Mouse (Mus musculus): ENCODE measurements around the gene Hydin.

Hydin gene

GRCm38 (mm10) chr8:110440528-110440927 lies 173.8 kb downstream of the Hydin start:
- no peak for DNase-seq (ENCODE audit: extremely low spot score, low spot score)

- no peak for DNase-seq (ENCODE audit: extremely low spot score, low spot score)
Observed at GRCm38 (mm10) chr8:110444276-110444675, 177.5 kb downstream of the Hydin start.

GRCm38 (mm10) chr8:110450463-110450862 lies 183.7 kb downstream of the Hydin start:
- DNase-seq (ENCODE audit: extremely low spot score, low spot score): no peak

GRCm38 (mm10) chr8:110454466-110454865 lies 187.7 kb downstream of the Hydin start:
- no peak for DNase-seq (ENCODE audit: extremely low spot score, low spot score)

- no peak for DNase-seq (ENCODE audit: extremely low spot score, low spot score)
Observed at GRCm38 (mm10) chr8:110457424-110457823, 190.6 kb downstream of the Hydin start.

GRCm38 (mm10) chr8:110462627-110463208 lies 195.9 kb downstream of the Hydin start:
- no peak for DNase-seq (ENCODE audit: extremely low spot score, low spot score)

- DNase-seq (ENCODE audit: extremely low spot score, low spot score): no peak
Observed at GRCm38 (mm10) chr8:110463773-110464460, 197.1 kb downstream of the Hydin start.

GRCm38 (mm10) chr8:110465606-110466005 lies 198.8 kb downstream of the Hydin start:
- DNase-seq (ENCODE audit: extremely low spot score, low spot score): no peak

- DNase-seq (ENCODE audit: extremely low spot score, low spot score): no peak
Observed at GRCm38 (mm10) chr8:110477256-110477655, 210.5 kb downstream of the Hydin start.

- DNase-seq (ENCODE audit: extremely low spot score, low spot score): no peak
Observed at GRCm38 (mm10) chr8:110478576-110478975, 211.8 kb downstream of the Hydin start.

- DNase-seq (ENCODE audit: extremely low spot score, low spot score): no peak
Observed at GRCm38 (mm10) chr8:110479401-110479800, 212.6 kb downstream of the Hydin start.

- DNase-seq (ENCODE audit: extremely low spot score, low spot score): peak; percentile 30
Observed at GRCm38 (mm10) chr8:110482275-110482674, 215.5 kb downstream of the Hydin start.

- no peak for DNase-seq (ENCODE audit: extremely low spot score, low spot score)
Observed at GRCm38 (mm10) chr8:110485234-110485633, 218.5 kb downstream of the Hydin start.

- DNase-seq (ENCODE audit: extremely low spot score, low spot score): no peak
Observed at GRCm38 (mm10) chr8:110486020-110486419, 219.2 kb downstream of the Hydin start.

GRCm38 (mm10) chr8:110487644-110488043 lies 220.9 kb downstream of the Hydin start:
- DNase-seq (ENCODE audit: extremely low spot score, low spot score): no peak

- no peak for DNase-seq (ENCODE audit: extremely low spot score, low spot score)
Observed at GRCm38 (mm10) chr8:110489344-110489743, 222.6 kb downstream of the Hydin start.

- DNase-seq (ENCODE audit: extremely low spot score, low spot score): no peak
Observed at GRCm38 (mm10) chr8:110491118-110491517, 224.3 kb downstream of the Hydin start.

GRCm38 (mm10) chr8:110496286-110496685 lies 229.5 kb downstream of the Hydin start:
- DNase-seq (ENCODE audit: extremely low spot score, low spot score): no peak

- no peak for DNase-seq (ENCODE audit: extremely low spot score, low spot score)
Observed at GRCm38 (mm10) chr8:110500253-110500652, 233.5 kb downstream of the Hydin start.

GRCm38 (mm10) chr8:110500661-110501060 lies 233.9 kb downstream of the Hydin start:
- no peak for DNase-seq (ENCODE audit: extremely low spot score, low spot score)

- no peak for DNase-seq (ENCODE audit: extremely low spot score, low spot score)
Observed at GRCm38 (mm10) chr8:110501330-110501729, 234.6 kb downstream of the Hydin start.

GRCm38 (mm10) chr8:110502880-110503279 lies 236.1 kb downstream of the Hydin start:
- no peak for DNase-seq (ENCODE audit: extremely low spot score, low spot score)

- DNase-seq (ENCODE audit: extremely low spot score, low spot score): no peak
Observed at GRCm38 (mm10) chr8:110508766-110509165, 242.0 kb downstream of the Hydin start.

Data from neural tube, embryonic 10.5 days (tissue).